Mouse (Mus musculus): ENCODE measurements around the gene Unc45b.
A peak's percentile ranks its signal among the peaks of the same experiment; 100 is the strongest.
"Not testable (repeated sequence)": the region's sequence is repeated elsewhere in the genome, so short reads cannot be mapped to it uniquely, and the experiment has no call there.

The Unc45b gene

DNA sequence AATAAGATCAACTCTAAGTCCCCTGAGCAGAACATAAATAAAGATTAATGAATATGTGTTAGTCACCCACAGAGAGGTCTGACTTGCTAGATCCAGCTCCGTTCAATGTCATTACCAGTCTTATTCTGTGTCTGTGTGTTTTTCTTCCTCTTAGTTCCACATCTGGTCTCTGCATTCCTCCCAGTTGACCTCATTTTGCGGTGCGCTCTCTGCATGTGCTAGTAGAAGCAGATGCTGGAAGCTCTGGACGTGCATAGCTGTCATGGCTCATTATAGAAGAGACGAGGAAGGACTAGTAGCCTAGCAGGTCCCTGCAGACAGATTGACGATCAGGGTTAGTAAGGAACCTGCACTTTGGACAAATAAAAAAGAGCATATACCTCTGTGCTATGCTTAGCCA, 33.0 kb downstream of the Unc45b start:
- DNase-seq (ENCODE audit: extremely low read depth, insufficient read length, low spot score), result peak; percentile 29

DNA sequence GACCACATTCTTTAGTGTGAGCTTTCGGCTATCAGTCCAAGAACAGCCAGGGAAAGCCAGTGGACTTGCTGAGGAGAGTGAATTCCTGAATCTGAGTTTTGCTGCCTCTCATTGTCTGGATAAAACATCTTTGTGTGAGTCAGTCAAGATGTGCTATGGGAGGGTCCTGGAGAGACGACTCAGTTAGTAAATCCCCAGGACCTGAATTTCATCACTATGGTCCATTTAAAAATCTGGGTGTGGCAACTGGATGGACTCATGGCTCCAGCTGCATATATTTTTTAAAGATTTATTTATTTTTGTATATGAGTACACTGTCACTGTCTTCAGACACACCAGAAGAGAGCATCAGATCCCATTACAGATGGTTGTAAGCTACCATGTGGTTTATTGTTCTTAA, 35.3 kb downstream of the Unc45b start:
- DNase-seq (ENCODE audit: extremely low read depth, insufficient read length, low spot score), result peak; percentile 30

DNA sequence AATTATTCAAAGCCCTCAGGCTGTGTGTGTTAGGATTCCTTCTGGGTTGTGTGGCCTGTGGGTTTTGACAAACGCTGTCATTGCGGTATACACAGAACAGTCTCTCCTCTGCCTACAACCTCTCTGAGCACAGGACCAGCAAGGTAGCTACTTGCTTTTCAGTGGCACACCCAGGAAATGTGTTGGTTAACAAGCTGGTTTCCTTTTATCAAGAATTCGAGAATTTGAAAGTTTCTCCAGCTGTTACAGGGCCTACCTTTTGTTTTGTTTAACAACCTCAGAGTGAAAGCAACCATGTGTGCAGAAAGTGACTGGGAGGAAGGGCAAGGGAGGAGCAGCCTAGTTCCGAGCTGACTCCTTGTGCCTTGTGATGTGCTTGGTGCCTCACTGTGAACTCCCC, 37.1 kb downstream of the Unc45b start:
- DNase-seq (ENCODE audit: extremely low read depth, insufficient read length, low spot score), result no peak

DNA sequence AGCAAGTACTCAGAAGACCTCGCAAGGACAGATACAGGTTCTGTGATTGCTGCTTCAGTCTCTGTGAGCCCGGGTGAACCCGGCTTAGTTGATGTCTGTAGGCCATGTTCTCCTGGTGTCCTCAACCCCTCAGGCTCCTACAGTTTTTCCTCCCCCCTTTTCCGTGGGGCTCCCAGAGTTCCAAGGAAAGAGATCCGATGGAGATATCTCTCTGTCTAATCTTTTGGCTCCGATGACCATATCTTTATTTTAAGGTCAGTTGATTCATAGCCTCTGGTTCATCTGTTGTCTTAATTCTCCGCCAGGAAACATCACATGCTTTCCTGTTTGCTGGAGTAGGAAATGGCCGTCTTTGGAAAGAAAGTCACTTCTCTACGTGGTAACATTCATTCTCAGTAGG, 38.7 kb downstream of the Unc45b start:
- no peak for DNase-seq (ENCODE audit: extremely low read depth, insufficient read length, low spot score)

DNA sequence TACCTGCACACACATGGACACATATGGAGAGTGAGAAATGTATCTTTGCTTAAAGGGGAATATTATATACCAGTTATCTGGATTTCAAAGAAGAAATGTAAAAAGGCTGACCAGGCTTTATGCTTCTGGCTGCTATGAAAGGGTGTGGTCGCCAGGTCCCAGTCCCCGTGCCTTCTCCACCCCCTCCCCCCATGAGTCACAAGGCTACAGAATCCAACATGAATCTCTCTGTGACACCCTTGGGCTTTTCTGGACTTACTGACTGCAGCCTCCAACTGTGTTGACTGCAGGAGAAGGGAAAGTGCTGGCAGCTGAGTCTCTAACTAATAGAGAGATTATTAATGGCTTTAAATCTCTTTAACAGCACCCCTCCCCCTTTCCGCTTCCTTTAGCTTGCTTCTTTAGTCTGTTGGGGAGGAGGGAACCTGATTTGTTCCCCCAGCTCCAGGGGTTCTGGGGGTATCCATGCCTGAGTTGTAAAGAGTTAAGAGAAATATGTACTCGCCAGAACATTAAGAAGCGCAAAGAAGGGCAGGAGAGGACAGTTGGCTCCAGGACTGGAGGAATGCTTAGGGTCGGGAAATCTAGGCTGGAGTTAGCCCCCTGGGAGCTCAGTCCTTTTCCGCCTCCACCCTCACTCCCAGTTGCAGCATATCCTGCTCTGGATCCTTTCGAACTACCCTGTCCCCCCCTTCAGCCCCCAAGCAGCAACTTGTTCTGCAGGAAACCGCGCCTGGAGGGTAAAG, 40.6 kb downstream of the Unc45b start, which contains the start of gene Slfn5:
Slfn5 (plus strand) TSS at position 614 of the 746 bp plus-strand sequence.
- no peak for DNase-seq (ENCODE audit: extremely low read depth, insufficient read length, low spot score)

DNA sequence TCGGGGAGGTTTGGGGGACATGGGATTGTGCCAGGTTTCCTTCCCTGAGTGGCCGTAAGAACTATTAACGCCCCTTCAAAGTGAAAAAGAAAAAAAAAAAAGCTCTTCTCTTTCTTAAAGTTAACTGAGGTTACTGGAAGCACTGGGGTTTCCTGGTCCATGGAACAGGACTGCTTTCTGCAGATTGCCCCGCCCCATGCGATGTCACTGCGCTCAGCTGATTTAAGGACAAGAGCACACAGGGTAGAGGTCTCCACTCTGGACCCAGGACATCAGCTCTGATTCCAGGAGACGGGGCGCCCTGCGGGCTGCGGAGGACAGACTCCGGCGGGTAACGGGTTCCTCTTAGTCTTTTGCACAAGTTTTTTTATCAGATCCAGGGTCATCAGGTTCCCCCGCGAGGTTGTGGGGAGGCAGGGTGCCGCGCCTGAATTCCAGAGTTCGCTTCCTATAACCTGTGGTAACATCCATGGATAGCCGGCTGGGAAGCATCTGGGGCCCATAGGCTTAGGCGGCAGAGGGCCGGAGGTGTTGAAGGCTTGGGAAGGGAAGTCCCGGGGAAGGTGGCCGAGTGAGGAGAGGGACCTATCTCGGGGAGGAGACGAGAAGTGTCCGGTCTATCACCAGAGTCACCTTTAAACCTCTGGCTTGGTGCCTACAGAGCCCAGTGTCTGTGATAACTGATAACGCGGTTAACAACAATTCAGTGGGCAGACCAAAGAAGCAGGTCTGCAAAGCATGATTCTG, 41.7 kb downstream of the Unc45b start:
- DNase-seq (ENCODE audit: extremely low read depth, insufficient read length, low spot score), result no peak

DNA sequence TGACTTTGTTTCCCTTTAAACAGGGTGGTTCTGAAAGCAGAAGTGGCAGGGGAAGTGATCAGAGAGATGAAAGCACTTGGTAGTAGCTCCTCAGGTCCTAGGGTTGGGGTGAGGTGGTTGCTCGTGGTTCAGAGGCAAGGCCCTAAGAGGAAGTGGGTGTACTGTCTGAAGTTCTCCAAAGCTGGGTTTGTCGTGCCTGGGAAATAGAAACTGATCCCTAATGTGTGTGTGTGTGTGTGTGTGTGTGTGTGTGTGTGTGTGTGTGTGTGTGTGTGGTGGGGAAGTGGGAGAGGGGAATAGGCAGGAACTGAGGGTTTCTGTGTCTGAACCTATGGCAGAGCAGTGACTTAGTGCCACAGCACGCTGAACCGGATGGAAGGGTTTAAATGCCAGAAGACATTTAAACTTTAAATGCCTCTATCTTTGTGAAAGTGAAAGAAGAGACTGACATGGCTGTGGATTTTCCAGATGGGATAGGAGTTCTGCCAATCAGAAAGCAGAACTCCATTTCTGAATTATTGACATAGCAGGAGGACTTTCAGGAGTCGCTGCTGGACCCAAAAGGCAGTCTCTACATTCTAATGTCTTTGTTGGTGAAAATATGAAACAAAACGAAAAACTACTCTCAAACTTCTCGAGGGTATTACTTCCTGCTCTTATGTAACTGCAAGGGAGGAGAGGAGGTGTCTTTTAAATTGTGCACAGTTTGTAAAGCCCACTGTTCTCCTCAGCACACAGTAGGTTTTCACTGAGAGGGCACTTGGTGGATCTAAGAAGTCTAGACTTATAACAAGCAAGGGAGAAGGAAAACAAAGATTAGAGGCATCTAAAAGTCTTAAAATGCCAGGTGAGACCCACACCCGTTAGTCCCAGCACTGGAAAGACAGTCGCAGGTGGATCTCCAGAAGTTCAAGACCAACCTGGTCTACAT, 42.5 kb downstream of the Unc45b start:
- DNase-seq (ENCODE audit: extremely low read depth, insufficient read length, low spot score), result no peak

DNA sequence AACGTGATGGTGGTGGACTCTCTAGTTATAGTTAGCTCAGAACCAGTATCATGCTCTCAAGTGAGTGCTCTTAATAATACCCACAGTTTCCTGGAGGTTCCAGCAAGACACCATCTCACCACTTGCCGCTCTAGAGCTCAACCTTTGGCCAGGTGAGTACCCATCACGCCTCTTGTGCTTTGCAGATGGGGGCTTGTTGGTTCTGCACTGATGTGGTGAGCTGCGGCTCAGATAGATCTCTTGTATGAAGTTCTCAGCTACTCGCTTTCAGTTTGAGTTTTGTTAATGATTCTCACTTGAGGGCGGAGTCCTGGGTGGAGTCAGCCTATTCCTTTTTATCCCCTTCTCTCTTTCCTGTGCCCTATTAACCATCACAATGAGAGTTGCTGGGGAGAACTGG, 44.3 kb downstream of the Unc45b start:
- DNase-seq (ENCODE audit: extremely low read depth, insufficient read length, low spot score), result no peak

DNA sequence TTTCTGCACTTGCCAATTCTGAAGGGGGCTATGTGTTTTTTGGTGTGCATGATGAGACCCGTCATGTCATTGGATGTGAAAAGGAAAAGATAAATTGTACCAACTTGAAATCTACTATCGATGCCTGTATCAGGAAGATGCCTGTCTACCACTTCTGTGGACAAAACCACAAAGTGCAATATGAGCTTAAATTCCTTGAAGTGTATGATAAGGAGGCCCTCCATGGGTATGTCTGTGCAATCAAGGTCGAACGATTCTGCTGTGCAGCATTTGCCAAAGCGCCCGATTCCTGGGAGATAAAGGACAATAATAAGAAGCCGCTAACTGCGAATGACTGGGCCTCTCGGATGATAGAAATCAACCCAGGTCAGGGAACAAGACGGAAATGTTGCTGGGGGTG, 46.6 kb downstream of the Unc45b start:
- no peak for DNase-seq (ENCODE audit: extremely low read depth, insufficient read length, low spot score)

DNA sequence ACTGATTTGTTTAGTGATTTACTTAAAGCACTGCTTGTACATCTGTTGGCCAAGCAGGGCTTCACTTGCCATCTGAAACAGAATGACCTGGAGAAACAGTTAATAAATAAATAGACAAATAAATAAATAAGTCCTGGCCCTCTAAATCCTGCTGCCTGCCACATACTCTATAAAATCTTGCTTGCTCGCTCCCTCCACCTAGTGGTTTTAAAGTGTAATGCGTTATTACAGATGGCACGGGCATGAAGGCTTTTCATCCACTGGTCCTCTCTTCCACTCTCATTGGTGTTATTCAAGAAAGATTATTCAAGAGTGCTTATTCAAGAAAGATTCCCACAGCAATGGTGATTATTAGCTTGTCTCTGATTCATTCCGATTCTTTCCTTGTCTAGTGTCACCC, 49.3 kb downstream of the Unc45b start:
- no peak for DNase-seq (ENCODE audit: extremely low read depth, insufficient read length, low spot score)

DNA sequence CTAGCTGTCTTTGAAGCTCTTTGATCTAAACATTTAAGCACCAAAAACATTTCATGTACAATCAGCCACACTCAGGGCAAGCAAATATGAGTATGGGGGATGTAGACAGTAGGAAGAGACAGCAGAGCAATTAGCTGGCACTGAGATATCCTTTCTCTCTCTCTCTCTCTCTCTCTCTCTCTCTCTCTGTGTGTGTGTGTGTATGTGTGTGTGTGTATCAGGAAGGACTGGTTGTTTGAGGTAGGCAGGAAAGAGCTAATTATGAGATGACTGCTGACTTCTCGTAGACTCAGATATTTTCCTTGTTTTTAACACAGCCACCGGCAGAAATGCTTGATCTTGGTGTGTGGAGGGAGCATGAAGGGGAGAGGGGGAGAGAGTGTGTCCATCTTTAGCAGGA, 51.4 kb downstream of the Unc45b start:
- DNase-seq (ENCODE audit: extremely low read depth, insufficient read length, low spot score), result no peak

DNA sequence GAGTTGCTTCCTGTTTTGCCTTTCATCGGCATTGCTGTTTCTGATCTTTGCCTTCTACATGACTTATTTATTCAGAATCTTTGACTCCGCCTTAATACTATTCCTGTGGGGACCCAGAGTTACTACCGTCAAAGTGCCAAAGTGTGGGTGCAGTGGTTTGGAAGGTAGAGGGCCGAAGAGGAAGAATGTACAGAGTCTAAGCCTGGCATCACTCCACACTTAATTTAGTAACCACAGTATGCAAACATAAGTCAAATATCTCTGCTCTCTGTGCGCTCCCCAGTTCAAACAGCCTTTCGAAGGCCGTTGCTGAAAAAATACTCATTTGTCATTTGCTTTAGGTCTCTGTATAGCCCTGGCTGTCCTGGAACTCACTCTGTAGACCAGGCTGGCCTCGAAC, 51.9 kb downstream of the Unc45b start:
- DNase-seq (ENCODE audit: extremely low read depth, insufficient read length, low spot score), result no peak

DNA sequence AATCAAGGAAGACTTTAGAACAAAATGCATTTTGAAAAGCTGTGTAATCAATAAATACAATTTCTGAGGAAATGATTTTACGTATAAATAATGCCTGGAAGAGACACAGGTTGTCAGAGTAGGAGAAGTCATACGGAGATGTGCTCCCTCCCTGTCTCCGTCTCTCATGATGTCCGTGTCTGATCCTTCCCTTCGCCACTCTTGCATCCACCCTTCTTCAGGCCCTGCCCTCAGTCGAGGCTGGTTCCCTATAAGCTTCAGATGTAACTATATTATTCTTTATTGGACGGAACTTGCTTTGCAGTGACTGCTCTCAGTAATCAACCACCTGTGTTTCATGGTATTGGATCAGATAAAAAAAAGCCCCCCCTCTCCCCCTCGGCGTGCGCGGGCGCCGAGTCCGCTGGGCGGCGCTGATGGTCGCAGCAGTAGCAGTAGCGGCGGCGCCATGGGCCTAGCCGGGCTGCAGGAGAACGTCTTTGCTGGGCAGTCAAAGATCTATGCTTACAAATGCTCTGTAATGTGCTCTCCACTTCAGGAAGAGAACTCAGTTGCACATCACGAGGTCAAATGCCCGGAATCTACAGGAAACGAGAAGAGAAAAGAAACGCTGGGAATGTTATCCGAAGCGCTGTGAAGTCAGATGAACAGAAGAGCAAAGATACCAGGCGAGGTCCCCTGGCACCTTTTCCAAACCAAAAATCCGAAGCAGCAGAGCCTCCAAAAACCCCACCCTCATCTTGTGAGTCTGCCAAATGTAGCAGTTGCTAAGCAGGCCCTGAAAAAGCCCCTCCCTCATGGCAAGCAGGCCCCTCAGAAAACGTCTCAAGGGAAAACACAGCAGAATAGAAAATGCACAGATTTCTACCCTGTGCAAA, 60.6 kb downstream of the Unc45b start:
- no peak for DNase-seq (ENCODE audit: extremely low read depth, insufficient read length, low spot score)

DNA sequence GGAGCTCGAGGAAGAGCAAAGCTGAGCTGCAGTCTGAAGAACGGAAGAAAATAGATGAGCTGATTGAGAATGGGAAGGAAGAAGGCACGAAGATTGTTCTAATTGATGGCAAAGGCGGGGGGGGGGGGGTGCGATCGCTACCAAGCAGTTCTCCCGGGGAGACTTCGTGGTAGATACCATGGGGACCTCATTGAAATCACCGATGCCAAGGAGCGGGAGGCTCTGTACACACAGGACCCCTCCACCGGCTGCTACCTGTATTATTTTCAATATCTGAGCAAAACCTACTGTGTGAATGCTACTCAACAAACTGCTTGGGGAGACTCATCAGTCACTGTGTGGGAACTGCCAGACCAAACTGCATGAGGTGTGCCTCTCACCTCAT, 61.2 kb downstream of the Unc45b start:
- no peak for DNase-seq (ENCODE audit: extremely low read depth, insufficient read length, low spot score)

DNA sequence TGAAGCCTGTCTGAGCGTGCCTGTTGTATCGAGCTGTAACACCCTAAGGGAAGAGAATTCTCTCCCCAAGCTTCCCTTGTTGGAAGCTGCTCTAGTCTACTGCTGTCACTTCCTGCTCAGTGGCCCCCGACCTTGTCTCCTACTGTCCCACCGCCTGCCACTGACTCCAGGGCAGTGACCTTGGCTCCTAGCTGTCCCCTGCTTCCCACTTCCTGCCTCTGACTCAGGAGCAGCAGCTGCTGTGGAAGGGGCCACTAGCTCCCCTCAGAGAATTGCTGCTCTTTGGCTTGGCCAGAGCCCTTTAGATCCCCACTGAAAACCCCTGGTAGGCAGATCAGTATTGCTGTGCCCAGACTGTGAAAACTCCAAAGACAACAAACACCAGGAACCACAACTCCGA, 63.6 kb downstream of the Unc45b start:
- peak; percentile 47 for DNase-seq (ENCODE audit: extremely low read depth, insufficient read length, low spot score)

DNA sequence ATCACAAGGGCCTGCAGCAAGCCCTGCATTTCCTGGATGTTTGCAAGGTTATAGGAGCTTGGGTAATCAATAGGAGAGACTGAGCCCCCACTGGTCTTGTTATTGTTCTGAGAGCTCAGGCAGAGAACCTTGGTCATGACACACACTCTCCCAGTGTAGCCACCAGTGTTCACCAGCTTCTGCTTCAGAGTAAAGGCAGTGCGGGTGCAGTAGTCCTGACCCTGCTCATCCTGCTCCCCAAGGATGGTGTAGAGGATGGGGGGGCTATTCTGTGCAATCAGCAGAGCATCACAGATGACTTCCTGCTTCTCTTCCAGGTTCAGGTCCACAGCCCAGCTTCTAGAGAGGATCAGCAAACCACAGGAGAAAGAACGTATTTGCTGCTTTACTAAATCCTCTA, 72.1 kb downstream of the Unc45b start:
- DNase-seq (ENCODE audit: extremely low read depth, insufficient read length, low spot score), result not testable (repeated sequence)

DNA sequence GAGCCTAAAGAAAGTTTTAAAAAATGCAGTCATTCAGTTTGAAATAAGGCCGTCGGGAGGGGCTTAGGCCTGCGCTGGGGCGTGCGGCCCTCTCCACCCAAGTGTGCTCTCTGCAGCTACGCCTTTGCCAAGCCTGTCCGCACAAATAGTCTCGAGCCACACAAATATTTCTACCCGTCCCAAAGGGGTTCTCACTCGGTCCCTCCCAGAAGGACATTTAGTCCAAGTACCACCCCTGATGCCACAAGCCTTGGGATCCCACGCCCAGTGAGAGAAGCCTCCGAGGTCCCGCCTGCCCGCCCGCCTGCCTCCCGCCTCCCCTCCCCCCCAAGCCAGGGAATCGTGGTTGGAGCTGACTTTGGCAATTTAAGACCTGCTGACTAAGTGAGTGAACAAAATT, 72.8 kb downstream of the Unc45b start:
- DNase-seq (ENCODE audit: extremely low read depth, insufficient read length, low spot score), result no peak

DNA sequence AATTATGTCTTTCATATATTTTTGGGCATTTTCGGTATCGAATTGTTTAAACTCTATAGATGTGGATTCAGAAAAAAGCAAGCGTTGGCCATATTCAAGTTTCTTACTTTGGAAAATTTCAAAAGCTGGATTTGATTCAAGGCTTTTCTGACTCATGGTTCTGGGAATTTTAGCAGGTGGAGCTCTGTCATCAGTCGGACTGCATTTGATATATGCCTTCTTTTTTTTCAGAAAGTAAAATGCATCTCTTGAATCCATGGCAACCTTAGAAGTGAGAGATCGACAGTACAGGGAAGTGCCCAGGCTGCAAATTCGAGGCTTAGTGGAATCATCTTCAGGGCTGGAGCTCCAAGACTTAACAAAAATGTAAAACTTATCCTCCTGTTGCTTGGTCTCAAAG, 77.3 kb downstream of the Unc45b start:
- DNase-seq (ENCODE audit: extremely low read depth, insufficient read length, low spot score), result no peak

DNA sequence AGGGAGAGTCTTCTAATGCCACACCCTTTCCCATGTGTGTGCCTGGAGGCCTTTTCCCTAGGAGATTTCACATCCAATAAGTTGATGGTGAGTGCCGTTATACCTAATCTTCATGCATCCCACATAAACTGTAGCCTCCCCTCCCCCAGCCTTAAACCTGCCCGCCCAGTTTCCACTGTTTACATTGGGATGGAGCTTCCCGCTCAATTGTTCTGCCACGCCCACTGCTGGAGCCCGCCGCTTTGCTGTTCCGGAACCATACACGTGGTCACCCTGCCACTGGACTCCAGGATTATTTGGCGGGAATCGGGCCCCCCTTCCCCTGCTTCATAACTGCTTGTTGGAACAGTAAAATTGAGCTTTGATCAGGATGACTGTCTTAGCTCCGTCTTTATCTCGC, 79.0 kb downstream of the Unc45b start:
- no peak for DNase-seq (ENCODE audit: extremely low read depth, insufficient read length, low spot score)

All from 3134 (cell line).